Mouse (Mus musculus) hindbrain, embryonic 10.5 days (tissue): ENCODE results near the gene Adam12. TPM values are rescaled to one million over a fixed set of nuclear protein-coding genes. Genes with fewer than 3 reads are reported as not detected.

Experiments
- DNase-seq: peaks from one replicate; pipeline ENCODE4 v3.0.0-alpha.2; 2017; ENCODE audit warnings: low spot score
- H3K27ac ChIP-seq: fragments of 300-500 bp; sonication (generic); 2 replicates; pipeline ENCODE4 v1.5.1; 2016; ENCODE audit warnings: mild to moderate bottlenecking, moderate library complexity
- H3K27me3 ChIP-seq: fragments of 300-500 bp; sonication (generic); 2 replicates; pipeline ENCODE4 v1.6.1; 2016; ENCODE audit warnings: mild to moderate bottlenecking; ENCODE audit not compliant: poor library complexity, insufficient read depth, severe bottlenecking
- H3K36me3 ChIP-seq: fragments of 300-500 bp; sonication (generic); 2 replicates; pipeline ENCODE4 v1.6.1; 2016; ENCODE audit warnings: mild to moderate bottlenecking, moderate library complexity
- H3K4me1 ChIP-seq: fragments of 300-500 bp; sonication (generic); replicated peaks from 2 replicates; pipeline ENCODE4 v1.6.1; 2016; ENCODE audit warnings: mild to moderate bottlenecking
- H3K4me3 ChIP-seq: fragments of 300-500 bp; sonication (generic); 2 replicates; pipeline ENCODE4 v1.5.1; 2016; ENCODE audit warnings: mild to moderate bottlenecking, moderate library complexity
- H3K9me3 ChIP-seq: fragments of 300-500 bp; sonication (generic); 2 replicates; pipeline ENCODE4 v1.6.1; 2016; ENCODE audit warnings: mild to moderate bottlenecking, moderate library complexity
- WGBS: fragments of 180-500 bp; shearing (Covaris S2); methylation state at CpG from one replicate; pipeline ENCODE4 v1.1.7; 2016; 5-methylcytosine and 5-hydroxymethylcytosine counted together
- polyA plus RNA-seq: library from polyadenylated mRNA; unstranded; fragments of >200 nt; fragmentation: Nextera tagmentation; extraction: Ambion mirVana; gene quantifications from 2 replicates; pipeline ENCODE4 v1.2.1, GENCODE M21; 2016

Adam12 gene
- polyA plus RNA-seq, 1 experiment from 2014 or later: 2.0 TPM

GRCm38 (mm10) chr7:134081307-134082072 is 150.5 kb downstream of the Adam12 start:
- 85% methylated on average over 8 of the region's 8 CpGs for WGBS
- Histone ChIP-seq H3K4me1 (no peaks in the 10 kb centered on the region), H3K27me3 (no peaks in the 10 kb centered on the region), H3K4me3 (no peak overlapping the region), H3K27ac (no peak overlapping the region), H3K9me3 (no peaks in the 10 kb centered on the region), H3K36me3 (no peaks in the 10 kb centered on the region)
- no peak for DNase-seq

- Histone ChIP-seq H3K36me3 (no peaks in the 10 kb centered on the region), H3K9me3 (no peaks in the 10 kb centered on the region), H3K4me1 (no peaks in the 10 kb centered on the region), H3K4me3 (no peak overlapping the region), H3K27me3 (no peaks in the 10 kb centered on the region), H3K27ac (no peak overlapping the region)
- WGBS: 89% methylated on average over 17 of the region's 17 CpGs
- DNase-seq: no peak
These were observed 151.8 kb downstream of the Adam12 start for GRCm38 (mm10) chr7:134079980-134080725.

GRCm38 (mm10) chr7:134077684-134078083 is 154.3 kb downstream of the Adam12 start:
- 96% methylated on average over 4 of the region's 4 CpGs for whole genome bisulfite sequencing
- Histone ChIP-seq H3K4me1 (no peaks in the 10 kb centered on the region), H3K9me3 (no peaks in the 10 kb centered on the region), H3K27me3 (no peaks in the 10 kb centered on the region), H3K36me3 (no peaks in the 10 kb centered on the region), H3K27ac (no peak overlapping the region), H3K4me3 (no peak overlapping the region)
- no peak for DNase-seq

- no peaks in the 10 kb centered on the region for H3K4me1 ChIP-seq
- no peak overlapping the region for H3K27ac ChIP-seq
- 86% methylated on average over 5 of the region's 5 CpGs for WGBS
- no peaks in the 10 kb centered on the region for H3K9me3 ChIP-seq
- no peaks in the 10 kb centered on the region for H3K27me3 ChIP-seq
- no peak for DNase-seq
- H3K4me3 ChIP-seq: no peak overlapping the region
- H3K36me3 ChIP-seq: no peaks in the 10 kb centered on the region
These were observed 158.9 kb downstream of the Adam12 start for GRCm38 (mm10) chr7:134073011-134073410.

- H3K9me3 ChIP-seq: no peaks in the 10 kb centered on the region
These were observed 160.6 kb downstream of the Adam12 start for GRCm38 (mm10) chr7:134071153-134071885.

GRCm38 (mm10) chr7:134062629-134063028 is 169.3 kb downstream of the Adam12 start:
- Histone ChIP-seq H3K27me3 (no peaks in the 10 kb centered on the region), H3K36me3 (no peaks in the 10 kb centered on the region), H3K27ac (no peak overlapping the region), H3K9me3 (no peaks in the 10 kb centered on the region), H3K4me3 (no peak overlapping the region), H3K4me1 (no peaks in the 10 kb centered on the region)
- no peak for DNase-seq
- 84% methylated on average over 4 of the region's 4 CpGs for WGBS

More at GRCm38 (mm10) chr7:134071153-134071885, 160.6 kb downstream of the Adam12 start:
- Histone ChIP-seq H3K27ac (no peak overlapping the region), H3K27me3 (no peaks in the 10 kb centered on the region), H3K4me3 (no peak overlapping the region), H3K4me1 (no peaks in the 10 kb centered on the region), H3K36me3 (no peaks in the 10 kb centered on the region)
- WGBS: 87% methylated on average over 11 of the region's 11 CpGs
- DNase-seq: no peak

- WGBS: 62% methylated on average over 2 of the region's 2 CpGs
- Histone ChIP-seq H3K9me3 (no peaks in the 10 kb centered on the region), H3K4me3 (no peak overlapping the region), H3K27me3 (no peaks in the 10 kb centered on the region), H3K4me1 (no peaks in the 10 kb centered on the region), H3K36me3 (no peaks in the 10 kb centered on the region), H3K27ac (no peak overlapping the region)
- DNase-seq: no peak
These were observed 179.5 kb downstream of the Adam12 start for GRCm38 (mm10) chr7:134052486-134052885.

GRCm38 (mm10) chr7:134050371-134050770 is 181.6 kb downstream of the Adam12 start:
- Histone ChIP-seq H3K4me3 (no peak overlapping the region), H3K9me3 (no peaks in the 10 kb centered on the region), H3K36me3 (no peaks in the 10 kb centered on the region), H3K27me3 (no peaks in the 10 kb centered on the region), H3K27ac (no peak overlapping the region), H3K4me1 (no peaks in the 10 kb centered on the region)
- no peak for DNase-seq
- 92% methylated on average over 1 of the region's 1 CpGs for WGBS

GRCm38 (mm10) chr7:134046376-134046775 is 185.6 kb downstream of the Adam12 start:
- Histone ChIP-seq H3K9me3 (no peaks in the 10 kb centered on the region), H3K27me3 (no peaks in the 10 kb centered on the region), H3K4me3 (no peak overlapping the region), H3K4me1 (no peaks in the 10 kb centered on the region), H3K27ac (no peak overlapping the region), H3K36me3 (no peaks in the 10 kb centered on the region)
- WGBS: 83% methylated on average over 3 of the region's 3 CpGs
- DNase-seq: no peak

GRCm38 (mm10) chr7:134043576-134043975 is 188.4 kb downstream of the Adam12 start:
- no peaks in the 10 kb centered on the region for H3K4me1 ChIP-seq
- H3K27ac ChIP-seq: no peak overlapping the region
- no peak for DNase-seq
- H3K27me3 ChIP-seq: no peaks in the 10 kb centered on the region
- H3K36me3 ChIP-seq: no peaks in the 10 kb centered on the region
- H3K9me3 ChIP-seq: no peaks in the 10 kb centered on the region
- no peak overlapping the region for H3K4me3 ChIP-seq

GRCm38 (mm10) chr7:134042614-134043013 is 189.3 kb downstream of the Adam12 start:
- Histone ChIP-seq H3K4me3 (no peak overlapping the region), H3K36me3 (no peaks in the 10 kb centered on the region), H3K4me1 (no peaks in the 10 kb centered on the region), H3K27ac (no peak overlapping the region), H3K27me3 (no peaks in the 10 kb centered on the region), H3K9me3 (no peaks in the 10 kb centered on the region)
- no peak for DNase-seq

- Histone ChIP-seq H3K9me3 (no peaks in the 10 kb centered on the region), H3K36me3 (no peaks in the 10 kb centered on the region), H3K4me1 (peaks cover 28% of the 10 kb centered on the region), H3K27ac (no peak overlapping the region), H3K4me3 (no peak overlapping the region), H3K27me3 (no peaks in the 10 kb centered on the region)
- no peak for DNase-seq
- 91% methylated on average over 2 of the region's 2 CpGs for WGBS
These were observed 198.0 kb downstream of the Adam12 start for GRCm38 (mm10) chr7:134033939-134034338.

GRCm38 (mm10) chr7:134032959-134033366 is 199.0 kb downstream of the Adam12 start:
- Histone ChIP-seq H3K36me3 (no peaks in the 10 kb centered on the region), H3K4me1 (peaks cover 28% of the 10 kb centered on the region), H3K4me3 (no peak overlapping the region), H3K27me3 (no peaks in the 10 kb centered on the region), H3K27ac (peak overlapping the region; percentile 12; the same call in 1 of the 2 replicates), H3K9me3 (no peaks in the 10 kb centered on the region)
- 43% methylated on average over 6 of the region's 6 CpGs for WGBS
- DNase-seq: no peak
